Mouse (Mus musculus) kidney, postnatal 0 days (tissue): ENCODE results near the gene 4921530L21Rik. TPM values are rescaled to one million over a fixed set of nuclear protein-coding genes. Genes with fewer than 3 reads are reported as not detected.

ENCODE experiments used
- ATAC-seq: fragments of 200-750 bp; cut with Nextera tagmentation; replicated peaks from 2 replicates; pipeline ENCODE4 v1.8.0; 2017; ENCODE audit warnings: low read depth, moderate number of reproducible peaks, moderate TSS enrichment, moderate library complexity; ENCODE audit not compliant: low FRiP score
- DNase-seq: peaks from one replicate; pipeline ENCODE4 v3.0.0-alpha.2; 2016; ENCODE audit warnings: low spot score
- H3K27ac ChIP-seq: fragments of 300-500 bp; sonication (generic); 2 replicates; pipeline ENCODE4 v1.5.1; 2014; ENCODE audit warnings: mild to moderate bottlenecking
- H3K27me3 ChIP-seq: fragments of 300-500 bp; sonication (generic); 2 replicates; pipeline ENCODE4 v1.6.1; 2014; ENCODE audit warnings: low read length, mixed read lengths; ENCODE audit not compliant: insufficient read depth
- H3K36me3 ChIP-seq: fragments of 300-500 bp; sonication (generic); 2 replicates; pipeline ENCODE4 v1.6.1; 2014; ENCODE audit warnings: low read length, mixed read lengths; ENCODE audit not compliant: insufficient read depth
- H3K4me1 ChIP-seq: fragments of 300-500 bp; sonication (generic); replicated peaks from 2 replicates; pipeline ENCODE4 v1.6.1; 2014; ENCODE audit warnings: antibody characterized with exemption, low read length, mixed read lengths; ENCODE audit not compliant: insufficient read depth
- H3K4me2 ChIP-seq: fragments of 300-500 bp; sonication (generic); 2 replicates; pipeline ENCODE4 v1.6.1; 2014; ENCODE audit warnings: mild to moderate bottlenecking, low read length, moderate library complexity, mixed read lengths
- H3K4me3 ChIP-seq: fragments of 300-500 bp; sonication (generic); replicated peaks from 2 replicates; pipeline ENCODE4 v1.5.1; 2014; ENCODE audit warnings: low read depth, low read length
- H3K9ac ChIP-seq: fragments of 300-500 bp; sonication (generic); 2 replicates; pipeline ENCODE4 v1.6.1; 2014; ENCODE audit warnings: low read depth, low read length
- H3K9me3 ChIP-seq: fragments of 300-500 bp; sonication (generic); replicated peaks from 2 replicates; pipeline ENCODE4 v1.6.1; 2016; ENCODE audit warnings: low read length, inconsistent platforms, mixed read lengths
- CTCF ChIP-seq: IDR thresholded peaks from 2 replicates; pipeline ENCODE4 v1.5.1; 2016; ENCODE audit warnings: antibody characterized with exemption, low read depth, mild to moderate bottlenecking, moderate library complexity
- WGBS: fragments of 180-500 bp; shearing (Covaris S2); extraction: QIAGEN DNeasy Blood & Tissue Kit; methylation state at CpG from one replicate; pipeline ENCODE4 v1.1.7; 2014; 5-methylcytosine and 5-hydroxymethylcytosine counted together
- polyA plus RNA-seq: library from polyadenylated mRNA; unstranded; fragments of >200 nt; fragmentation: Nextera tagmentation; extraction: Ambion mirVana; gene quantifications from 2 replicates; pipeline ENCODE4 v1.2.1, GENCODE M21; 2015

Gene 4921530L21Rik
- polyA plus RNA-seq, result not detected in 2 replicates

DNA sequence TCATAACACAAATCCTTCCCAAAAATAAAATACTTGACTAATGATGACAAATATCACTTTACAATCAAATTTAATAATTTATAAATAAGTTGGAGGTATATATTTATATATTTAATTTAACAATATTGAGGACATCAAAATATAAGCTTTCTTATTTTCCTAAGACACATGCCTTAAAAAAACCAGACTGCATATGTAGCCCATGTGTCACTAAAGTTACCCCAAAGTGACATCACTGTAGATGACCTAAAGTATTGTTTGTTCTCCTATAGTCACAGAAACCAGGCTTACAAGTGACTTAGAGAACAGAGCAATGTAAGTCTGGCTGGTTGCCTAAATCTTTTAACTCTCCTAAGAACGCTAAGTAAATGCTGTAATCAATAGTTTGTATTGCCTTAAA lies at the start of gene 4921530L21Rik:
Gene 4921530L21Rik (plus strand): TSS at position 301 of the 400 bp plus-strand sequence.
- WGBS, result 92% methylated on average over 1 of the region's 1 CpGs
- no peak for DNase-seq
- H3K27ac ChIP-seq, result no peak within 1 kb of the TSS
- H3K4me3 ChIP-seq, result no peak within 1 kb of the TSS
- no peaks in the 10 kb centered on the region for H3K9me3 ChIP-seq
- no peaks in the 10 kb centered on the region for H3K4me1 ChIP-seq
- no peak within 1 kb of the TSS for H3K9ac ChIP-seq
- no peak for ATAC-seq
- no peaks in the 10 kb centered on the region for H3K27me3 ChIP-seq
- no peaks in the 10 kb centered on the region for H3K36me3 ChIP-seq
- TF ChIP-seq CTCF, result no peak
- H3K4me2 ChIP-seq, result no peak within 1 kb of the TSS

DNA sequence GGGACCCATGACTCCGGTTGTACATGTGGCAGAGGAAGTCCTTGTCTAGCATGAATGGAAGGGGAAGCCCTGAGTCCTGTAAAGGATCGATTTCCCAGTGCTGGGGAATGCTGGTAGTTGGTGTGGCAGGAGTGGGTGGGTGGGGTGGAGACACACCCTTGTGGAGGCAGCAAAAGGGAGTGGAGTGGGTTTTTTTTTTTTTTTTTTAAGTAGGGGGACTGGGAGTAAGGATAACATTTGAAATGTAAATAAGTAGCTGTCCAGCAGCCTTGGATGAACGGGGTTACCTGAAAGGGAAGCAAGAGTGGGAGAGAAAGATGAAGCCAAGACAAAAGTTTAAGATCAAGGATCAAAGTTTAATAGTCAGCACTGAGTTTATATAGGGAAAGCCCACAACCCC lies 47.2 kb upstream of the 4921530L21Rik start:
- Histone ChIP-seq H3K27ac (no peak overlapping the region), H3K9me3 (no peaks in the 10 kb centered on the region), H3K36me3 (no peaks in the 10 kb centered on the region), H3K9ac (no peak overlapping the region), H3K4me2 (no peak overlapping the region), H3K4me1 (no peaks in the 10 kb centered on the region), H3K4me3 (no peak overlapping the region), H3K27me3 (no peaks in the 10 kb centered on the region)
- WGBS, result 53% methylated on average over 3 of the region's 3 CpGs
- TF ChIP-seq CTCF, result no peak
- DNase-seq (no peak), ATAC-seq (no peak)

DNA sequence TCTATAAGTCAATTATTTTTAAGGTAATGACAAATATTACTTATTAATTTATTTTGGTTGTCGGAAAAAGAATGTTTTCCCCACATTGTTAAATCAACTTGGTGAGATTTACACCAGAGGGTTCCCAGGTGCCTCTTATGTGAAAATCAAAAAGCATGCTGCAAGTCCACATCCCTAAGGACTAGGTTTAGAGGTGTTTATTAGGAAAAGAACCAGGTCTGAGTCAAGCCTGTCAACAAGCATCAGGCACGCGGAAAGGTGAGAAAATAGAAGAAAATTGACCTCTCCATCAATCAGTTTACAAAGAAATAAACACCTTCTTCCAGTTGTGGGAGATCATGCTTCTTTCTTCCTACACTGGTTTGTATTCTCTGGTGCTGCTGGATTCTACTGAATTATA lies 18.1 kb upstream of the 4921530L21Rik start:
- H3K4me2 ChIP-seq, result no peak overlapping the region
- H3K4me1 ChIP-seq, result no peaks in the 10 kb centered on the region
- no peak overlapping the region for H3K4me3 ChIP-seq
- H3K9me3 ChIP-seq, result no peaks in the 10 kb centered on the region
- WGBS, result 76% methylated on average over 3 of the region's 3 CpGs
- H3K27me3 ChIP-seq, result no peaks in the 10 kb centered on the region
- ATAC-seq (no peak), DNase-seq (no peak)
- H3K36me3 ChIP-seq, result no peaks in the 10 kb centered on the region
- no peak for TF ChIP-seq CTCF
- H3K27ac ChIP-seq, result no peak overlapping the region
- no peak overlapping the region for H3K9ac ChIP-seq

DNA sequence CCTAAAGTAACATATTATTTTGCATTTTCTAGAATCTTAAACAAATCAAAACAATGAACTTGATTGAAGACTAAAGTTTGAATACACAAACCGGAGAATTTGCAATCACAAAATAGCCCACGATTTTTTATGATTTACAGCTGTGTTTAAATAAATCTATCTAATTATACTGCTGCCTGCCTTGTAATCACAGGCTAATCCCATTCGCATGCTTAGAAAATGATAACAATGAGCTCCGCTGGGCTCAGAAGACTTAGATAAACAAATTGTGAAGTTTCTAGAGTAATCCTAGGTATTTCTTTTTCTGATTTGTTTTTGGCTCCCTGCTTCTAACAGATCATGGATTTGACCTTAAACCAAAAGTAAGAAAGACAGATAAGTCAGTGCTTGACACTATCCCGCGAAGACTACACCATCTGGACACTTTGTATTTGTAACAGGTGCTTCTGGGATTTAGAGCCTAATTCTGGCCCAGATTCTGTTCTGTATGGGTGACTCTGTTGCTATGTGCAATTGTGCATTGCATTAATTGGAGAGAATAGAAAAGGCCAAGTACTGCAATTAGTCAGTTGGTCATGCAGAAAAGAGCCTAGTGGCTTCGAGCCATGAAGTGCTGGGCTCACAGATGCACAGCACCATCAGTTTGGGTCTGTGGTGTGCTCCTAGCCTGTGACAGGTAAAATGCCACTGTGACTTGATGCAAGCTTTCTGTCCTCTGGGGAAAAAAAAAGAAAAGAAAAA lies 15.2 kb upstream of the 4921530L21Rik start:
- H3K4me2 ChIP-seq, result no peak overlapping the region
- no peak overlapping the region for H3K27ac ChIP-seq
- TF ChIP-seq CTCF, result no peak
- no peak overlapping the region for H3K4me3 ChIP-seq
- no peak overlapping the region for H3K9ac ChIP-seq
- H3K9me3 ChIP-seq, result no peaks in the 10 kb centered on the region
- DNase-seq, result no peak
- H3K27me3 ChIP-seq, result no peaks in the 10 kb centered on the region
- H3K36me3 ChIP-seq, result no peaks in the 10 kb centered on the region
- no peak for ATAC-seq
- H3K4me1 ChIP-seq, result no peaks in the 10 kb centered on the region
- 69% methylated on average over 7 of the region's 7 CpGs for WGBS

DNA sequence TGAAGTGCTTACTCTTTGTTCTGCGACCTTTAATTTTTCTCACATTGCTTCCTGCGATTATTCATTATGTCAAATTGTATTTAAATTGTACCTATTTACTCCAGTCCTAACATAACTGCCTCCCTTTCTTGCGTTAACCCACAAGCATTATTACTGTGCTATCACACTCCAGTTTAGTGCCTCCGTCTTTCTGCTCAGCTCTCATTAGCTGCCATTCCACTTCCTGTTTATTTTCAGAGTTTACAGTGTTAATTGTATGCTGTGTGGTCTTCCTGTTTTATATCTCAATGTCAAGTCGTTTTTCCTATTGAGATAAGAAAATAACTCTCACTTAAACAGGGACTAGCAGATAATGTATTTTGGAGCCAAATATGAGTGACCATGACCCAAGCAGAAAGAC lies 9.0 kb upstream of the 4921530L21Rik start:
- H3K9me3 ChIP-seq, result no peaks in the 10 kb centered on the region
- no peak overlapping the region for H3K27ac ChIP-seq
- ATAC-seq (no peak), DNase-seq (no peak)
- H3K9ac ChIP-seq, result no peak overlapping the region
- WGBS, result 55% methylated on average over 5 of the region's 5 CpGs
- H3K4me3 ChIP-seq, result no peak overlapping the region
- H3K4me2 ChIP-seq, result no peak overlapping the region
- no peak for TF ChIP-seq CTCF
- no peaks in the 10 kb centered on the region for H3K27me3 ChIP-seq
- no peaks in the 10 kb centered on the region for H3K4me1 ChIP-seq
- no peaks in the 10 kb centered on the region for H3K36me3 ChIP-seq

DNA sequence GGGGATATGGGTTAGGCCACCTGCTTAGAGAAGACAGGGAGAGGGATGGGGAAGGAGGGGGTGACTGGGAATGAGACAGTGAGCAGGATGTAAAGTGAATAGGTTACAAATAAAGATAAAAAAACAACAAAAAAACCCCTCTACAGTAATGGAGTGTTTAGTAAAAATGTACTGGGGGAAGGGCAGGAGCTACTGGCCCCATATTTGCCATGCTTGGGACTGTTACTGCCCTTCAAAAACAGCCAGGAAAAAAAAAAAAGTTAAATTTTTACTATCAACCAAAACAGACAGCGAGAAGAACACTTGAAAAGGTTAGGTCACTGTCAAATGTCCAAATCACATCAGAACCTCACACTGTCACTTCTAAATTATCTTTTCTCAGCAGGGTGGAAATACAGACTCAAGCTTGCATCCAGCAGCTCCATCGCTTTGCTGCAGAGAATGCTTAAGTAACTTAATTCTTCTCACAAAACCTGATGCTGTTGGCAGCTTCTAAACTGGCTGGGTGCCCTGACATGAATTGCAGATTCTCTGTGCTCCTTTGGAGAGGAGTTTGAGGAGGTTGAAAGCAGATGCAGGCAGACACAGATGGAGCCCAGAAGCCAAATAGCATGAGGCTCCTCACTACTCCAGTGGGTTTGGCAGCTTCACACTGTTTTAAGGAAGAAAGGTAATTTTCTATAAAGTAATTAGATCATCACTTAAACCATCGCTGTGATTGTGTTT lies 4.1 kb upstream of the 4921530L21Rik start:
- no peak for TF ChIP-seq CTCF
- H3K4me3 ChIP-seq, result no peak overlapping the region
- no peak for DNase-seq
- H3K36me3 ChIP-seq, result no peaks in the 10 kb centered on the region
- WGBS, result 67% methylated on average over 3 of the region's 3 CpGs
- no peaks in the 10 kb centered on the region for H3K4me1 ChIP-seq
- no peak for ATAC-seq
- no peak overlapping the region for H3K27ac ChIP-seq
- H3K9me3 ChIP-seq, result no peaks in the 10 kb centered on the region
- no peak overlapping the region for H3K9ac ChIP-seq
- no peak overlapping the region for H3K4me2 ChIP-seq
- no peaks in the 10 kb centered on the region for H3K27me3 ChIP-seq
